Mouse (Mus musculus) stomach, postnatal 0 days (tissue): ENCODE measurements at regions not wholly inside any gene's neighbourhood (a gene's known extent, or its start where the extent isn't known, plus 50 kb on each side); places are given as distances from the start of the nearest gene placed in this dataset.

Source experiments
- CTCF ChIP-seq: IDR thresholded peaks from 2 replicates; pipeline ENCODE4 v1.5.1; 2016; ENCODE audit warnings: antibody characterized with exemption, low read depth, mild to moderate bottlenecking, moderate library complexity
- EP300 ChIP-seq: optimal IDR thresholded peaks from 2 replicates; pipeline ENCODE3; 2016; ENCODE audit warnings: antibody characterized with exemption

DNA sequence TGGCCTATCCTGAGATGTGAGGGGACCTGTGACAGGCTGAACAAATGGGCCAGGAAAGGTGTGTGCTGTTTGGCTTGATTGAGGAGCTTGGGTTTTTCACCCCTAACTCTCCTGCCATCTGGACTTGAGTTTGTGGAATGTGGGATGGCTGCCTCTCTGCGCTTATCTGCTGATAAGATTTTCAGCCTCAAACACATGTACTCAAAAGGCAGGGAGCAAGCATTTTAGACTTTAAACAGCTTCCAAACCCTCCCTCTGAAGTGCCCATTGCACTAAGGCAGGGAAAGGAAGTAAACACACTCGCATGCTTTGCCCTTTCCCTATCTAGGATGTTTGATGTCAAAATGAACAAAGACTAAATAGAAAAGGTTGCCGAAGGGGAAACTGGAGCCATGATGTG is 235.6 kb upstream of the Nt5c1b start:
- TF ChIP-seq EP300 = no peak
- no peak for TF ChIP-seq CTCF
